Mouse (Mus musculus): ENCODE measurements at regions not wholly inside any gene's neighbourhood (a gene's known extent, or its start where the extent isn't known, plus 50 kb on each side); places are given as distances from the start of the nearest gene placed in this dataset.
"Not testable (repeated sequence)": the region's sequence is repeated elsewhere in the genome, so short reads cannot be mapped to it uniquely, and the experiment has no call there.

DNA sequence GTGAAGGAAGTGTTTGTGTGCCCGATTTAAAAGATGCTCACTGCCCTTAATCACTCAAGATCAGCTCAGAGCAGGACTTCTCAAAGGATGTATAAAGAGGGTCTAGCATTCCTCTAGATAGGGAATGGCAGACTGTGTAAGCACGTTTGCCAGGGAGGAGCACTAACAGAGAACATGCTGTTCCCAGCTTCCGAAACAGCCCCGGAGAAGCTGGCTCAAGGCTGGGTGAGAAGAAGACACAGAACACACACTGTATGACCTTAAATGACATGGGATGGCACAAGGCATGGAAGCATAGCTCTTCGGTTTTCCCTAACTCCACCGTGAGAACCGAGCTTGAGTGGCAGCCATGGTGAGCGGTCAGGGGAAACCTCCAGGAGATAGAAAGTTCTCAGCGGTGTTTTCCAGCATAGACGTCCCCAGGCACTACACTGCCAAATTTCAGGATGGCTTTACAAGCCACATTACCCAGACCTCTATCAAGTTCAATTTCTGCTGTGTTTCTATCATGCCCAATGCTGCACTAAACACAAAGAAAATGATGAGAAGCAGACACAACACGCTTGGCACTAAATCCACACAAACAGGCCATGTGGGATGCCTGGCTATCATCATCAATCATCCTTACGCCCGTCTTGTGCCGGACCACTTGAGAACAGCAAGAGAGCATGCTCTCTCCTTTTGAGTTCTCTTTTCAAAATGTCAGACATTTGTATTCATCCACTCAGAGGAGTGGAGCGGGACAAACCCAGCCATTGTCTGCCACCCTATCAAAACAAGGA is 172.0 kb upstream of the Six2 start:
- TF ChIP-seq CTCF (IDR thresholded peaks at IDR 0.05; ENCODE audit: extremely low read depth, insufficient read length, insufficient replicate concordance, low read depth, low read length) = no peak
- no peak for TF ChIP-seq POLR2A (IDR thresholded peaks at IDR 0.05; ENCODE audit: low read depth, low read length)
- no peak overlapping the region for H3K4me3 ChIP-seq (ENCODE audit: low read depth, low read length)
- H3K27ac ChIP-seq (ENCODE audit: insufficient read depth, low read depth, low read length) = no peak overlapping the region
- H3K36me3 ChIP-seq (ENCODE audit: control insufficient read depth, insufficient read depth, low read length) = no peaks in the 10 kb centered on the region
- no peaks in the 10 kb centered on the region for H3K4me1 ChIP-seq (ENCODE audit: control insufficient read depth, insufficient read depth, insufficient read length, low read length)
- 77% methylated on average over 15 of the region's 15 CpGs for WGBS
- H3K27me3 ChIP-seq (ENCODE audit: control insufficient read depth, insufficient read depth, low read length) = no peaks in the 10 kb centered on the region

DNA sequence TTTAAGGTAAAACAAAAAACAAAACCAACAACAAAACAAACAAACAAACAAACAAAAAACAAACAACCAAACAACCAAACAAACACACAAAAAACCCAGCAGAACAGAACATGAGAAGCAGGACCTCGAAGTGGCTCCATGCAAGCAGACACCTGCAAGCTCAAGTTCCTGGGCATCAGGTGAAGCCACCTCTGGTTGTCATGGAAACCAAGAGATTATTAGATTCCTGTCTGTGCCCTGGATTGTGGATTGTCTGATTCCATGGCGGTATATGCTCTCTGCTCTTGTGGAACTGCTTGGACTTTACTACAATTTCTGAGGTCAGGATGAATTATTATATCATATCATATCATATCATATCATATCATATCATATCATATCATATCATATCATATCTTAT is 170.4 kb upstream of the Six2 start:
- WGBS = 66% methylated on average over 2 of the region's 2 CpGs
- Histone ChIP-seq H3K4me3 (ENCODE audit: low read depth, low read length) (no peak overlapping the region), H3K36me3 (ENCODE audit: control insufficient read depth, insufficient read depth, low read length) (no peaks in the 10 kb centered on the region), H3K27ac (ENCODE audit: insufficient read depth, low read depth, low read length) (no peak overlapping the region), H3K27me3 (ENCODE audit: control insufficient read depth, insufficient read depth, low read length) (no peaks in the 10 kb centered on the region), H3K4me1 (ENCODE audit: control insufficient read depth, insufficient read depth, insufficient read length, low read length) (no peaks in the 10 kb centered on the region)
- TF ChIP-seq POLR2A (IDR thresholded peaks at IDR 0.05; ENCODE audit: low read depth, low read length) (no peak), CTCF (IDR thresholded peaks at IDR 0.05; ENCODE audit: extremely low read depth, insufficient read length, insufficient replicate concordance, low read depth, low read length) (no peak)

DNA sequence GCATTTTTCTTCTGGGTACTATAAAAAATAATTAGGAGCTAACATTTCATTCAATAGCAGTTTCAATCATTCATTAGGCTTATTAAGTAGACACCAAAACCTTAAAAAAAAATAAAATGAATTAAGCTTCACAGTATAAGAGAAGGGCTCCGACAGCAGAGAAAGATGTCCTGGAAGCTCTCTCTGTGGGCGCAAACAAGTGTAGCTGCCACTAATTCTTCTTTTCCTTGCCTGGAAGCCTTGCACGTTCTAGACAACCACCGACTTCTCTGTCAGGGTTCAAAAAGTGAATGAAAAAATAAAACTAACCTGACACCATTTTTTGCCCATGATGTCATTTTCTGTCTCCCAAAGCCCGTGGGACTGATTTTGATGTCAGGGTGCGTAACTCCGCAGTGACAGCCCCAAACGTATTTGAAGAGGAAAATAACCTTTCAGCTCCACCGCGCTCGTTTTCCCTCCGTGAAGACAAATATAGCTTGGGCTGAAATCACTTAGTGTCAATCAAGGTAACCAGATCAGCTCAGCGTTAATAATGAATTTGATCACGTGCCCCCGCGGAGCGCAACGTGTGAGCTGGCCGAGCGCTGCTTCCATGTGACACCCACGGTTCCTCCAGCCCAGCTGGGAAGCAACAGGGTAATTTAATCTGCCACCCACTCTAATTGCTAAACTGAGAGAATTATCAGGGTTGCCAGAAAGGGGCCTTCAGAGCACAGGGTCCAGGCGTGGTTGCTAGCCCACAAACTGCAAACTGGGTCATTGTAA is 169.8 kb upstream of the Six2 start:
- no peak overlapping the region for H3K4me3 ChIP-seq (ENCODE audit: low read depth, low read length)
- H3K36me3 ChIP-seq (ENCODE audit: control insufficient read depth, insufficient read depth, low read length) = no peaks in the 10 kb centered on the region
- no peak for TF ChIP-seq CTCF (IDR thresholded peaks at IDR 0.05; ENCODE audit: extremely low read depth, insufficient read length, insufficient replicate concordance, low read depth, low read length)
- WGBS = 46% methylated on average over 22 of the region's 22 CpGs
- no peak overlapping the region for H3K27ac ChIP-seq (ENCODE audit: insufficient read depth, low read depth, low read length)
- no peaks in the 10 kb centered on the region for H3K27me3 ChIP-seq (ENCODE audit: control insufficient read depth, insufficient read depth, low read length)
- no peaks in the 10 kb centered on the region for H3K4me1 ChIP-seq (ENCODE audit: control insufficient read depth, insufficient read depth, insufficient read length, low read length)

DNA sequence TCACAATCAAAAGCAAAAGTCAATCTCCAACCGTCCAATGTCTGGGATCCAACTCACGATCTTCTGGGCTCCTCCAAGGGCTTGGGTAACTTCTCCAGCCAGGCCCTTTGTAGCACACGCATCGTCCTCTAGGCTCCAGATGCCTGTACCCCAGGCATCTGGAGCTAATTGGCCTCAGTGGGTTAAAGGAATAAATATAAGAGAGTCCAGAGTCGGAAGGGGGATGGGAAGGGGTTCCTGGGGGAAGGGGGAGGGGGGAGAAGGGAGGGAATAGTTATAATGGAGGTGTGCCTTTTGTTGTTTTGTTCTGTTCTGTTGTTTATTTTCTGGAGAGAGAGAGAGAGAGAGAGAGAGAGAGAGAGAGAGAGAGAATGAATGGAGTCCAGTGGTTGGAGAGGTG is 168.8 kb upstream of the Six2 start:
- 58% methylated on average over 4 of the region's 5 CpGs for WGBS
- not testable (repeated sequence) for H3K4me1 ChIP-seq (ENCODE audit: control insufficient read depth, insufficient read depth, insufficient read length, low read length); H3K36me3 ChIP-seq (ENCODE audit: control insufficient read depth, insufficient read depth, low read length); H3K27ac ChIP-seq (ENCODE audit: insufficient read depth, low read depth, low read length); H3K4me3 ChIP-seq (ENCODE audit: low read depth, low read length); H3K27me3 ChIP-seq (ENCODE audit: control insufficient read depth, insufficient read depth, low read length)

DNA sequence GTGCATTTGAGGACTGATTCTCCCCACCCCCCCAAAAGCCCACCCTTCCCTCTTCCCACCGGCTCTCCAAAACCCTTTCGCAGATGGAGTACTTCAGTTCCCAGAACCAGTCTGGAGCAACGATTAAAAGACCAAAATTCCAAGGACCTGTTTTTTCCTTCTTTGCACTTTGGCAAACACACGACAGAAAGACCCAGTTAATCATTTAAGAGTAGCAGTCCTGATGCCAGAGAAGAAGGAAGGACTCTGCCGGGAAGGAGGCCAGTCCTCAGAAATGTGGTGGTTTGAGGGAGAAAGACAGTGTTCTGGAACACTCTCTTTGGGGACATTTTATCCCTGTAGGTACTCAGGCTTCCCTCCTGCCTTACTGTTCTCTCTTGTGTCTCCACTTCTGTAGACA is 165.1 kb upstream of the Six2 start:
- TF ChIP-seq CTCF (IDR thresholded peaks at IDR 0.05; ENCODE audit: extremely low read depth, insufficient read length, insufficient replicate concordance, low read depth, low read length) (no peak), POLR2A (IDR thresholded peaks at IDR 0.05; ENCODE audit: low read depth, low read length) (no peak)
- H3K27me3 ChIP-seq (ENCODE audit: control insufficient read depth, insufficient read depth, low read length) = no peaks in the 10 kb centered on the region
- no peak overlapping the region for H3K27ac ChIP-seq (ENCODE audit: insufficient read depth, low read depth, low read length)
- no peaks in the 10 kb centered on the region for H3K4me1 ChIP-seq (ENCODE audit: control insufficient read depth, insufficient read depth, insufficient read length, low read length)
- WGBS = 25% methylated on average over 5 of the region's 5 CpGs
- no peak overlapping the region for H3K4me3 ChIP-seq (ENCODE audit: low read depth, low read length)
- H3K36me3 ChIP-seq (ENCODE audit: control insufficient read depth, insufficient read depth, low read length) = no peaks in the 10 kb centered on the region

DNA sequence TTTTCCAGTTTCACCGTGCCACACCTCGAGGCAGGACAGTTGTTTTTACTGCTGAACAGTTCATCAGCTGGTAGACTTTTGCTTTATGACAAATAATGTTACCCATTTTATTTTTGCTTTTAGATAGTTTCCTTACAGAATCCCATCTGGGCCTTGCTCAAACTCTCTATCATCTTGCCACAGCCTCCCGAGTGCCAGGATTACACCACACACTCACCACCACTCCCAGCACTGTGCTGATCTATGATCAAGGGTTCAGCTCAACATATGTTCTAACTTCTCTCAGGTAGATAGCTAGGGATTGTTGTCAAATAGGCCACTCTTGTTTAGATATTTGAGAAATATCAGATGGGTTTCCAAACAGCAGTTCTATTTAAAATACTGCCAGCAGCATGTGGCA is 160.5 kb upstream of the Six2 start:
- Histone ChIP-seq H3K36me3 (ENCODE audit: control insufficient read depth, insufficient read depth, low read length) (no peaks in the 10 kb centered on the region), H3K4me3 (ENCODE audit: low read depth, low read length) (no peak overlapping the region), H3K27me3 (ENCODE audit: control insufficient read depth, insufficient read depth, low read length) (no peaks in the 10 kb centered on the region), H3K4me1 (ENCODE audit: control insufficient read depth, insufficient read depth, insufficient read length, low read length) (no peaks in the 10 kb centered on the region), H3K27ac (ENCODE audit: insufficient read depth, low read depth, low read length) (no peak overlapping the region)
- TF ChIP-seq CTCF (IDR thresholded peaks at IDR 0.05; ENCODE audit: extremely low read depth, insufficient read length, insufficient replicate concordance, low read depth, low read length) = no peak
- no peak for TF ChIP-seq POLR2A (IDR thresholded peaks at IDR 0.05; ENCODE audit: low read depth, low read length)
- WGBS = 87% methylated on average over 3 of the region's 3 CpGs

DNA sequence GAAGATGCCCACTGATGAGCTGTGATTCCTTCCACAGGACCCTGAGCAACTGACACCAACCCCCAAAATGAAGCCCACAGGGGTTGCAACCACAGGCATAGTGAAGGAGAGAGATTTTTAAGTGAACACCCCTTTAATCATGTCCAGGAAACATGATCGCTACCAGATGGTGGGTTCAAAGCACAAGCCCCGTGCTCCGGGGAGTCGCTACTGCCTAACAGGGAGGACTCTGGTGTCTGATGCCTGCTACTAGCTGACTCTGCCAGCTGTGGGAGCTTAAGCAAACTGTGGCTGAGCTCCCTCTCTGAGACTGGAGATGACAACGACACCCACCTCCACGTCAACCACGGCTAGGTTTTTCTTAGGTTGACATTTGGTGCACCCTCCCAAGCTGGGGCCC is 159.7 kb upstream of the Six2 start:
- WGBS = 80% methylated on average over 7 of the region's 7 CpGs

More for the DNA sequence above, 159.7 kb upstream of the Six2 start:
- Histone ChIP-seq H3K27ac (ENCODE audit: insufficient read depth, low read depth, low read length) (no peak overlapping the region), H3K27me3 (ENCODE audit: control insufficient read depth, insufficient read depth, low read length) (no peaks in the 10 kb centered on the region), H3K36me3 (ENCODE audit: control insufficient read depth, insufficient read depth, low read length) (no peaks in the 10 kb centered on the region), H3K4me3 (ENCODE audit: low read depth, low read length) (no peak overlapping the region), H3K4me1 (ENCODE audit: control insufficient read depth, insufficient read depth, insufficient read length, low read length) (no peaks in the 10 kb centered on the region)
- TF ChIP-seq CTCF (IDR thresholded peaks at IDR 0.05; ENCODE audit: extremely low read depth, insufficient read length, insufficient replicate concordance, low read depth, low read length) (no peak), POLR2A (IDR thresholded peaks at IDR 0.05; ENCODE audit: low read depth, low read length) (no peak)
